Mouse (Mus musculus): ENCODE results near the gene Ovol3.

GRCm38 (mm10) chr7:30232631-30233148, 2.8 kb downstream of the Ovol3 start:
- TF ChIP-seq POLR2A (IDR thresholded peaks at IDR 0.05; ENCODE audit: extremely low read depth, insufficient read depth, low read length) (no peak), CTCF (IDR thresholded peaks at IDR 0.05; ENCODE audit: low read depth, low read length) (peak; percentile 74)

Data from liver, adult 2 months (tissue).